ENCODE assay signal across 1 mouse cellular context in genomic region chr1:170898413-170899075, GRCm38 (mm10).
TF ChIP-seq lines count a peak whose summit lies in the region.

No protein-coding gene starts in this region.

TF ChIP-seq in MEL, 35 proteins besides CTCF, POLR2A, EP300 and RAD21:
- TF ChIP-seq MYB (IDR thresholded peaks at IDR 0.05; ENCODE audit: low read depth, low read length) = 0 out of 2 replicates have a peak, but pooled peaks have one; percentile 37
- 0 out of 2 replicates have a peak, but pooled peaks have one; percentile 19 for TF ChIP-seq ELF1 (IDR thresholded peaks at IDR 0.05; ENCODE audit: low read depth, low read length)
- no peak for TF ChIP-seq POLR2AphosphoS2 (IDR thresholded peaks at IDR 0.05; ENCODE audit: low read length)
- no peak; the same call in 1 of the 2 replicates for TF ChIP-seq MXI1 (IDR thresholded peaks at IDR 0.05; ENCODE audit: low read depth, low read length)
- no peak for TF ChIP-seq ZNF384 (IDR thresholded peaks at IDR 0.05; ENCODE audit: low read depth, low read length)
- peak; percentile 51; the same call in 1 of the 2 replicates for TF ChIP-seq TCF12 (IDR thresholded peaks at IDR 0.05; ENCODE audit: low read depth, low read length)
- no peak for TF ChIP-seq SMC3 (IDR thresholded peaks at IDR 0.05; ENCODE audit: low read depth, low read length)
- TF ChIP-seq GATA1 (IDR thresholded peaks at IDR 0.05; ENCODE audit: low read depth, low read length) = peak; percentile 78
- no peak; the same call in 1 of the 2 replicates for TF ChIP-seq NELFE (IDR thresholded peaks at IDR 0.05; ENCODE audit: low read depth, low read length)
- 0 out of 2 replicates have a peak, but pooled peaks have one; percentile 19 for TF ChIP-seq SIN3A (IDR thresholded peaks at IDR 0.05; ENCODE audit: low read length)
- 0 out of 2 replicates have a peak, but pooled peaks have one; percentile 19 for TF ChIP-seq RCOR1 (IDR thresholded peaks at IDR 0.05; ENCODE audit: low read depth, low read length)
TF ChIP-seq in MEL: peak in this region for 6.
